Mouse (Mus musculus) olfactory bulb, adult 2 months (tissue): Measurements from ENCODE around the gene Slc16a3.

ENCODE experiments used
- CTCF ChIP-seq: fragments of 200-500 bp; IDR thresholded peaks from 2 replicates; pipeline ENCODE4 v1.5.1; 2012; ENCODE audit warnings: low read depth, mild to moderate bottlenecking, low read length, moderate library complexity; ENCODE audit not compliant: insufficient read depth
- POLR2A ChIP-seq: fragments of 200-500 bp; IDR thresholded peaks from 2 replicates; pipeline ENCODE4 v1.6.1; 2012; ENCODE audit warnings: mild to moderate bottlenecking, low read depth, low read length, moderate library complexity; ENCODE audit not compliant: insufficient read depth

GRCm38 (mm10) chr11:120979711-120980426 is 31.6 kb downstream of the Slc16a3 start:
- TF ChIP-seq CTCF (no peak), POLR2A (no peak)
